Mouse (Mus musculus): ENCODE results near the gene Rps10. TPM values are rescaled to one million over a fixed set of nuclear protein-coding genes. Genes with fewer than 3 reads are reported as not detected.
A peak's percentile ranks its signal among the peaks of the same experiment; 100 is the strongest.
"Not testable (repeated sequence)": the region's sequence is repeated elsewhere in the genome, so short reads cannot be mapped to it uniquely, and the experiment has no call there.

Gene Rps10
- total RNA-seq, 4 experiments from 2014 or later = 481 to 609 (median 561) TPM

GRCm38 (mm10) chr17:27644572-27644971 is 8.1 kb upstream of the Rps10 start:
- DNase-seq (ENCODE audit: low spot score) = no peak

- DNase-seq (ENCODE audit: low spot score) = no peak
Observed at GRCm38 (mm10) chr17:27643756-27644155, 7.3 kb upstream of the Rps10 start.

- DNase-seq (ENCODE audit: low spot score) = no peak
Observed at GRCm38 (mm10) chr17:27643101-27643500, 6.6 kb upstream of the Rps10 start.

DNA sequence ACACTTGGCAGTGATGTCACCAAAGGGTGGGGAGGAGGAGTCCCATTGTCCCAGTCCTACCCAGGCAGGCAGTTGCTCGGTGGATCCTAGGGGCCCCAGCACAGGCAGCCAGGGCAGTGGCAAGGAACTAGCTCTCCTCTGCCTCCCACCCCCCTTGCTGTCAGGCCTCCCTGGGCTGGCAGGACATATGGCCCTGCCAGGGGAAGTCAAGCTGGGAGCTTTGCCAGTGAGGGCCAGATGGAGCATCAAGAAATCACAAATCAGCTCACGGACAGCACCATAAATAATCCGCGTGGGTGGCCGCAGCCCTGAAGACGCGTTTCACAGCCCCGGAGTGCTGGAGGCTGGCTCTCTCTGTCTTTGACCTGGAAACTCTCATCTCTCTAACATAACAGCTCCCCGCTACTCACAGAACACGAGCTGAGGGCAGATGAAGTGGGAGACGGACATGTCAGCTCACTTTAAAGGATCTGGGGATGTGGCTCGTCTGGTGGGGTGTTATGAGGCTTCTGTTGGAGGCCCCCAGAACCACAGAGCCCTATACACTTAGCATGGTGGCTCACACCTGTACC is 6.1 kb upstream of the Rps10 start:
- no peak for DNase-seq (ENCODE audit: low spot score)

- DNase-seq (ENCODE audit: low spot score) = not testable (repeated sequence)
Observed at GRCm38 (mm10) chr17:27639851-27640250, 3.4 kb upstream of the Rps10 start.

DNA sequence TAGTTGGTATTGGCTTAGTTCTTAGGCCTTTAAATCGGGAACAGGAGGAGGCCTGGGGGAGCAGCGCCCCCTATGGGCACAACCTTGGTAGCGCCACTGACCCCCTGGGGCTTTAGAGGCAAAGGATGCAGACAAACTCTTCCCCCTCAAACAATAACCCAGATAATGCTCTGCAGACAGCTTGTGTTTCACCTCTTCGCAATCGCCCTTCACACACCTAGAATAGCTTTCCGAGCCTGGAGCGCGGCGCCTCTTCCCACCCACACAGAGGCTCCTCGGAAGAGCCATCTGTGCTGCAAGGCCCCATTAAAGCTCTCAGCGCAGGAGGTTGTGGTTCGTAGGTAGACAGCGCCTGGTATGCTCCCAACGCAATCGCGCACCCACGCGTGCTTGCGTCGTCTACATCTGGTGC is 2.5 kb upstream of the Rps10 start:
- no peak for DNase-seq (ENCODE audit: low spot score)

GRCm38 (mm10) chr17:27637333-27637732 is 864 bp upstream of the Rps10 start:
- DNase-seq (ENCODE audit: low spot score) = no peak

- not testable (repeated sequence) for DNase-seq (ENCODE audit: low spot score)
Observed at GRCm38 (mm10) chr17:27635575-27635903, 930 bp downstream of the Rps10 start.

DNA sequence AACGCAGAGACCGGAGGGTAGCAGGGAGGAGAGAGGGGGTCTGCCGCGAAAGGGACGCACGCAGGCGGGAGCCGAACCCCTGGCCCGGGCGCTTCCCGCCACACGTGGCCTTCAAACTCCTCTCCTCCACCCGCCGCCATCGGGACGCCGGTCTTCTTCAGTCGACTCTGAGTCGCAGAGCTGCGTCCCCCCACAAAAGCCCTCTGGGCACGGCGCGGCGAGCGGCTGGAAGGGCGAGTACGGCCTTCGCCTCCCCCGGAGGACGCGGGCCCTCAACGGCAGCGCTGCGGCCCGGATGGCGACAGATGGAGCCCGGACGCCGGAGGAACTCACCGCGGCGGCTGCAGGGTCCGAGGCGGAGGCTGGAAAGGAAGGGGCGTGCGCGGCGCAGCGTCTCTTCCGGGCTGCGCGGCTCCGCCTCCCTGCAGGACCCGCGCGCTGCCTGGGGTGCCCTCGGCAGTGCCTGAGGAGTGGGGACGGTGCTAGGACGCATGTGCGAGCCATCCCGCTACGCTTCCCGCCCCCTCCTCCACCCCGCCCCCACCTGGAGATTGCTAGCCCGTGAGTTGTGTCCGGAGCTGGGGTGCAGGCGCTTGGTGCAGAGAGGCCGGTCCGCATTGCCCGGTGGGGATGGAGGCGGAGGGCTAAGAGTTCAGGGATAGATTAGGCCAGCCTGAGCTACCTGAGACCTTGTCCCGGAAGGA is 1.4 kb downstream of the Rps10 start, which contains the start of gene RPS10-NUDT3:
Gene RPS10-NUDT3, minus strand, starts transcription at position 352 of the 704 bp plus-strand sequence.
- peak; percentile 84 for DNase-seq (ENCODE audit: low spot score)

DNA sequence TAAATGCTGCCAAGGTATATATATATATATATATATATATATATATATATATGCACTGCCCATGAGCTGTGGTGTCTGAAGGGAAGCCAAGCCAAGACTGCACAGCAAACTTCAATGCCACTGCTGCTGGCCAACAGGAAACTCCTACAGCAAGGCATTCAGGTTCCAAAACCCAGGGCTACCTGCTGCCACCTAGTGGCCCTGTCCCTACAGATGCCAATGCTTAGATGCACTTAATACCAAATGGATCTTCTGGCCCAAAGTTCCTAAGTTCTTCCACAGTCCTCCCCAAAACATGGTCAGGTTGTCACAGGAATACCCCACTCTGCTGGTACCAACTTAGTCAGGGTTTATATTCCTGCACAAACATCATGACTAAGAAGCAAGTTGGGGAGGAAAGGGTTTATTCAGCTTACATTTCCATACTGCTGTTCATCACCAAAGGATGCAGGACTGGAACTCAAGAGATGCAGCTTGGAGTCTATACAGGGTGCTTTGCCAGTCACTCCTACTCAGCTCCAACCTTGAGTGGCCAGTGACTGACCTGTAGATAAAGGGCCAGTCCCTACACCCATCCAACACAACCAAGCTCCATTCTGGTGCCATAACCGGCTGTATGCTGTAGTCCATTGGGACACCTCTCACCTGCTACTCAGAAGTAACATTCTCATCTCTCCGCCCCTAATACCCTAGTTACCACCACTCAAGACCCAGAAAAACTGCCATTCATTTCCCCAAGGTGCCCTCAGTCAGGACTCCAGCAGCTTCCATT is 7.0 kb downstream of the Rps10 start:
- DNase-seq (ENCODE audit: low spot score) = peak; percentile 81

GRCm38 (mm10) chr17:27628376-27628775 is 8.1 kb downstream of the Rps10 start:
- DNase-seq (ENCODE audit: low spot score) = no peak

DNA sequence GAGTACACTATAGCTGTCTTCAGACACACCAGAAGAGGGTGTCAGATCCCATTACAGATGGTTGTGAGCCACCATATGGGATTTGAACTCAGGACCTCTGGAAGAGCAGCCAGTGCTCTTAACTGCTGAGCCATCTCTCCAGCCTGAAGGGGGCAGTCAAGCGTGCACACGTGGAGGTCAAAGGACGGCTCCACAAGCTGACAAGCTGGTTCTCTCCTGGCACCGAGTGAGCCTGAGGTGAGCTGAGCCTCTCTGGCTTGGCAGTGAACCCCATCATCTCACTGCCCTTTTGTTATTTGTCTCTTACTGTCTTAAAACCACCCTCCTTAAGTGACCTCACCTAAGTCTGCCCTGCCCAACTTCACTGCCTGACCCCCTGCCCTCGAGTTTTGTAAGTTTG is 9.0 kb downstream of the Rps10 start:
- DNase-seq (ENCODE audit: low spot score) = no peak

DNA sequence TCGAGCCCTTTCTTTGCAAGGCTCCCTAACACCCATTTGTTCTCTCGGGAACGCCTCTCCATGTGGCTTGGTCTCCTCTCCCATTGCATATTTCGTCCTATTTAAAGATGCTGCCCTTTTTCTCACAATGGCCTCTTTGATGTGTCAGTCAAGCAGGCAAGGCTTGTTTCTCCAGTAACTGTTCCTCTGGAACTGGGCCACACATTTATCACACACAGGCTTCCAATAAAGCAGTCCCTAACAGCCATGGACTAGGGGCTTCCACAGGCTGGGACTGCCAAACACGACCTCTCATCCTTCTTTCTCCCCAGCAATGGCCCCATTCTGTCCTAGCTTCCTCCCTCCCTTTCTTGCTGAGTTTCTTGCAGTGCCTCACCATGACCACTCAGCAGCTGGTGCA is 9.8 kb downstream of the Rps10 start:
- DNase-seq (ENCODE audit: low spot score) = no peak

GRCm38 (mm10) chr17:27625455-27626251 is 10.8 kb downstream of the Rps10 start:
- DNase-seq (ENCODE audit: low spot score) = no peak

- peak; percentile 85 for DNase-seq (ENCODE audit: low spot score)
Observed at GRCm38 (mm10) chr17:27623360-27624326, 12.8 kb downstream of the Rps10 start, which contains the start of gene Nudt3. Gene Nudt3 (minus strand): TSS chr17:27623495.

- no peak for DNase-seq (ENCODE audit: low spot score)
Observed at GRCm38 (mm10) chr17:27622611-27623359, 13.7 kb downstream of the Rps10 start.

DNA sequence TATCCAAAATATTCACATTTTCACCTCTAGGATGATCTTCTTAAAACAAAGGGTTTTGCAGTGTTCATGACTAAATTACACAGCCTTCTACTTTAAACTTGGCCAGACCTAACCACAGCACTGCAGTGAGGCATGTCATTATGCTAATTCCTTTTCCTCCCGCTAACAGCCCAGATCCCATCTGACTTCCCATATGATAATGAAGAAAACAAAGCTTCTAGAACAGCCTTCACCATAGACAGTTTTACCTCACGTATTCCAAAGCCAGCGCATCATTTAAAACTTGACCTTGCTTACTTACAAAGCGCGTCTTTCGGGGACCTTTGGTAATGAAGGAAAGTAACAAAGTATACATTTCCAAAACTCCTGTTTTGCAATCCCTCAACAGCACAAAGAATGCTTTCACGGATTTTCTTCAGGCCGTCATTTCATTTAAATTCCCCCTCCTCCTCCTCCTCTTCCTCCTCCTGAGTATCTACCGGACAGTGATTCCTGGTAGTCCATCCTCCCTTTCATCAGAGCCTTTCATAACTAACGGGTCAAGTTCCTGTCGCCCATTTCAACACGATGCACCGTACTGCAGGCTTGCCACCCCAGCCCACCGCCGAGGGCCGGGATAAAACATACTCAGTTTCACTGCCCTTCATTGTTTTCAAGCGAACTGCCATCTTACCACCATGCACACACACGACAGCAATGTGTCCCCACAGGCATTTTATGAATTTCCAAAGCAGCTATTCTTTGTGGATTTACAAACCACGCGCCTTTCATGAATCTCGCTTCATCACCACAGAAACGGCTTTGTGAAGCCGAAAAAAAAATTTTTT is 14.6 kb downstream of the Rps10 start:
- DNase-seq (ENCODE audit: low spot score) = no peak

- no peak for DNase-seq (ENCODE audit: low spot score)
Observed at GRCm38 (mm10) chr17:27621161-27621560, 15.3 kb downstream of the Rps10 start.

GRCm38 (mm10) chr17:27615388-27615787 is 21.1 kb downstream of the Rps10 start:
- DNase-seq (ENCODE audit: low spot score) = no peak
